Mouse (Mus musculus) hindbrain, postnatal 0 days (tissue): ENCODE measurements at regions not wholly inside any gene's neighbourhood (a gene's known extent, or its start where the extent isn't known, plus 50 kb on each side); places are given as distances from the start of the nearest gene placed in this dataset.

Experiments used
- ATAC-seq: fragments of 200-750 bp; cut with Nextera tagmentation; 2 replicates; pipeline ENCODE4 v1.8.0; 2017; ENCODE audit warnings: mild to moderate bottlenecking, moderate TSS enrichment, moderate library complexity
- DNase-seq: peaks from one replicate; pipeline ENCODE4 v3.0.0-alpha.2; 2015; ENCODE audit warnings: low spot score
- H3K27ac ChIP-seq: fragments of 300-500 bp; sonication (generic); 2 replicates; pipeline ENCODE4 v1.5.1; 2014; ENCODE audit warnings: mild to moderate bottlenecking
- H3K27me3 ChIP-seq: fragments of 300-500 bp; sonication (generic); 2 replicates; pipeline ENCODE4 v1.6.1; 2014; ENCODE audit warnings: low read length, mixed read lengths; ENCODE audit not compliant: insufficient read depth
- H3K36me3 ChIP-seq: fragments of 300-500 bp; sonication (generic); 2 replicates; pipeline ENCODE4 v1.6.1; 2014; ENCODE audit warnings: low read length, mixed read lengths; ENCODE audit not compliant: insufficient read depth
- H3K4me1 ChIP-seq: fragments of 300-500 bp; sonication (generic); 2 replicates; pipeline ENCODE4 v1.6.1; 2014; ENCODE audit warnings: antibody characterized with exemption, low read length, mixed read lengths; ENCODE audit not compliant: insufficient read depth
- H3K4me2 ChIP-seq: fragments of 300-500 bp; sonication (generic); 2 replicates; pipeline ENCODE4 v1.6.1; 2014; ENCODE audit warnings: low read depth, mild to moderate bottlenecking, low read length, moderate library complexity, mixed read lengths
- H3K4me3 ChIP-seq: fragments of 300-500 bp; sonication (generic); 2 replicates; pipeline ENCODE4 v1.5.1; 2014; ENCODE audit warnings: low read length
- H3K9ac ChIP-seq: fragments of 300-500 bp; sonication (generic); replicated peaks from 2 replicates; pipeline ENCODE4 v1.6.1; 2014; ENCODE audit warnings: mild to moderate bottlenecking, low read length, moderate library complexity, mixed read lengths
- H3K9me3 ChIP-seq: fragments of 300-500 bp; sonication (generic); 2 replicates; pipeline ENCODE4 v1.6.1; 2016; ENCODE audit warnings: low read length, mixed read lengths
- CTCF ChIP-seq: IDR thresholded peaks from 2 replicates; pipeline ENCODE4 v1.5.1; 2016; ENCODE audit warnings: antibody characterized with exemption, control low read depth, low read depth
- WGBS: fragments of 180-500 bp; shearing (Covaris S2); extraction: QIAGEN DNeasy Blood & Tissue Kit; methylation state at CpG from one replicate; pipeline ENCODE4 v1.1.7; 2014; 5-methylcytosine and 5-hydroxymethylcytosine counted together

DNA sequence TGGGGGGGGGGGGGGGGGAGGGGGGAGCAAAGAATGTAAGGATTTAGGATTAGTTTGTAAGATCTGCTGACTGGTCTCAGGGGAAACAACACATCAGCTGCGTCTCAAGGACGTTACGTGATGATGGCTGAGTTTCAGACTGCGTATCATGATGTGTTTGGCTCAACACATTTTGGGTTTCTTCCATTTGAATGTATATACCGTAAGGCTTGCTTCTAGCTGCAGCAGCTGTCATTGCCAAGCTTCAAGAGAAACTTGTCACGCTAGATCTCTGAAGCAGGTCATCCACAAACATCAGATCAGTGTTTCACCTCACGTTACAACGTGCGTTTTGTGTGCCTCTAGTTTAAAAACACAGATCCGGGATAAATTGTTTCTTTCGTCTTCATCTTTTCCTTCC lies 123.6 kb upstream of the Pum3 start:
- no peak for DNase-seq
- 77% methylated on average over 11 of the region's 11 CpGs for WGBS
- ATAC-seq, result no peak

DNA sequence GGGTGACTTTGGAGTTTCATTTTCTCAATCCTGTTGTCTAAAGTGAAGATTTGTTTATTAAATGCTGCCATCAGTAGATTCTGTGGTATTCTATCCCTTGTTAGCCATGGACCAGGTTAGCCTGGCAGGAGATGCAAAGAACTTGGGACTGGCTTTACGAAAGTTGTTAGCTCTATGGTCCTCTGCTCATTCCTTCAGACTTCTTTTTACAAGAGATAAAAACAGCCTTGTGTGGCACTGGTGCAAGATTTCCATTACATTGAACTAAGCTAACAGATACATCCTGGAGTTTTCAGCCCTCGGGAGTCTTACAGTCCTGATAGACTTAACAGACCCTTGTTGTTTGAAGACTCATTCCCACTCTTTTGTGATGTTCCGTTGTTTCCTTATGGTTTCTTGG lies 108.1 kb upstream of the Pum3 start:
- Histone ChIP-seq H3K4me3 (no peak overlapping the region), H3K36me3 (no peaks in the 10 kb centered on the region), H3K9me3 (no peaks in the 10 kb centered on the region), H3K4me2 (no peak overlapping the region), H3K27ac (no peak overlapping the region), H3K27me3 (no peaks in the 10 kb centered on the region), H3K9ac (no peak overlapping the region), H3K4me1 (no peaks in the 10 kb centered on the region)
- no peak for DNase-seq
- no peak for ATAC-seq
- no peak for TF ChIP-seq CTCF
- 84% methylated on average over 3 of the region's 3 CpGs for WGBS

More for the DNA sequence above, 123.6 kb upstream of the Pum3 start:
- H3K9me3 ChIP-seq, result no peaks in the 10 kb centered on the region
- H3K4me1 ChIP-seq, result no peaks in the 10 kb centered on the region
- H3K4me3 ChIP-seq, result no peak overlapping the region
- no peak for TF ChIP-seq CTCF
- no peaks in the 10 kb centered on the region for H3K36me3 ChIP-seq
- H3K27ac ChIP-seq, result no peak overlapping the region
- H3K27me3 ChIP-seq, result no peaks in the 10 kb centered on the region
- no peak overlapping the region for H3K4me2 ChIP-seq
- H3K9ac ChIP-seq, result no peak overlapping the region

DNA sequence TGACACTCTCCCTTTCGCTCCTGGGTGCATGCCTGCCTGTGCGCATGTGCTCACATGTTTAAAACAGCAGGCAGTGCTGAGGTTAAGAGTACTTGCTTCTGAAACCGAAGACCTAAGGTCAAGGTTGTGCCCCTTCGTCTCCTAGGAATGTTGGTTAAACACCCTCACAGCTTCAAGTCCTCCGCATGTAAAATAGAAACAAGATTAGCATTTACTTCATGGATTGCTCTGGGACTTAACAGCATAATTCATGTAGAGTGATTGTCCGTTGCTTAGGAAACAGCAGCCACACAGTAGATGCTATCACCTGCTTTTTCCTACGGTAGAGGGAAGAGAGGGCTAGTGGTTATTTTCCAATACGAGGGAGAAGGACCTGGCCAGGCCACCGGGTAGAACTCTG lies 107.4 kb upstream of the Pum3 start:
- DNase-seq, result no peak
- 50% methylated on average over 9 of the region's 9 CpGs for WGBS

DNA sequence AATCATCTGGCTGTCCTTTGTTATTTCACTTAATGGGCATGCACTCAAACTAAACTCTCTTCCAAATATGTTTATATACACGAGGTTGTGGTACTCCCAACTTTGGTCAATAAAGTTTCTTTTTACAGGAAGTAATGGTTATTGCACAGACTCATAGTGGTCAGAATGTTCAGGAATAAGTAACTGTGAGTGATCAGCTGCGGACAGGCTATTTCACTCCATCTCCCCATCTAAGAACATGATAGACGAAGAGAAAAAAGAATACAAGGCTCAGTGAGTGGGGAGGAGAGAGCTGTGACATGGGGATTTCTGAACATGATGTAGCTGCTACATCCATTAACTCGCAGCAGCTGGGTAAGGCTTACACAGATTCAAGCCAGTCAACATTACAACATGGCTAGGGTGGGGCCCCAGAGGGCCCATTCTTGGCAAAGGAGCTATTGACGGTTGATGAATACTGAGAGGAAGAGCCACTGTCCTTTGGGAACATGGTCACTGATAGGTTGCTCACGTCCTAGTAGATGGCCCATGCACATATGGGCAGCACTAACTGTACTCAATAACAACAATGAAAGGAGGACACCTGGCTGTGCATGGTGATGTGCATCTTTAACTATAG lies 98.4 kb upstream of the Pum3 start:
- no peaks in the 10 kb centered on the region for H3K9me3 ChIP-seq
- no peaks in the 10 kb centered on the region for H3K27me3 ChIP-seq
- ATAC-seq, result no peak
- no peaks in the 10 kb centered on the region for H3K4me1 ChIP-seq
- H3K9ac ChIP-seq, result no peak overlapping the region
- 87% methylated on average over 6 of the region's 6 CpGs for WGBS
- DNase-seq, result no peak
- H3K4me2 ChIP-seq, result no peak overlapping the region
- no peak overlapping the region for H3K4me3 ChIP-seq
- no peak overlapping the region for H3K27ac ChIP-seq
- no peak for TF ChIP-seq CTCF
- H3K36me3 ChIP-seq, result no peaks in the 10 kb centered on the region

More for the DNA sequence above, 107.4 kb upstream of the Pum3 start:
- no peak for ATAC-seq
- TF ChIP-seq CTCF, result no peak
- H3K4me3 ChIP-seq, result no peak overlapping the region
- no peaks in the 10 kb centered on the region for H3K36me3 ChIP-seq
- H3K27me3 ChIP-seq, result no peaks in the 10 kb centered on the region
- H3K9me3 ChIP-seq, result no peaks in the 10 kb centered on the region
- H3K27ac ChIP-seq, result no peak overlapping the region
- no peak overlapping the region for H3K4me2 ChIP-seq
- H3K4me1 ChIP-seq, result no peaks in the 10 kb centered on the region
- no peak overlapping the region for H3K9ac ChIP-seq

DNA sequence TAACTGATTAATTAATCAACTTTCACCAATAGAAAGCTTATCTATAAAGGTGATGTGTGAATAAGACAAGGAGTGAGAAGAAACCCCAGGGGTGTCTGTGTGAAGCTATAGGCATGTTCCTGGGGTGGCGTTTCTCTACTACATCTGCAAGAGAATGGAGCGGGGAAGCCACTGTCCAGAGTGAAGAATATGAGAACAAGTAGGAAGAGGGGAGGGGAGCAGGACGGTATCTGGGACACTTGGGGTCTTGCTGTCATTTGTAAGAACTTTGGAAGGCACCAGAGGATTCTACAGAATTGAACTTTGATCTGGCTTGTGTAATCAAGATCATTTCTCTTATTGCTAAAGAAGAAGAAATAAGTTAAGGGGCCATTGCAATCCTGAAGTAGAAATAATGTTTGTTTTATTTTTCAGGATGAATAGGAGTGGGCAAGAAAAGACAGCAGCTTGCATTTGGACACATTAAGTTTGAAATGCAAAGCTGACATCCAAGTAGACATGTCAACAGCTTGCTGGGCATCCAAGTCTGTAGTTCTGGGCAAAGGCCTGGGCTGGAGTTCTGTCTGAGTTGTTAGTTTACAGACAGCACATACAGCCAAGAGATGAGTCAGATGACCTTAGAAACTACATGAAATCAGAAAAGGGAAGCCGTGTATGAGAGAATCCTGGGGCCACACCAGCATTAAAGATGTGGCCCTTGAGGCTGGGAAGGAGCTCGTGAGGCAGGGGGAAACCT lies 89.9 kb upstream of the Pum3 start:
- no peak overlapping the region for H3K4me2 ChIP-seq
- no peaks in the 10 kb centered on the region for H3K36me3 ChIP-seq
- WGBS, result 83% methylated on average over 5 of the region's 5 CpGs
- H3K9me3 ChIP-seq, result no peaks in the 10 kb centered on the region
- no peak overlapping the region for H3K9ac ChIP-seq
- H3K4me1 ChIP-seq, result no peaks in the 10 kb centered on the region
- no peaks in the 10 kb centered on the region for H3K27me3 ChIP-seq
- TF ChIP-seq CTCF, result no peak
- H3K4me3 ChIP-seq, result no peak overlapping the region
- no peak overlapping the region for H3K27ac ChIP-seq
- DNase-seq (no peak), ATAC-seq (no peak)

DNA sequence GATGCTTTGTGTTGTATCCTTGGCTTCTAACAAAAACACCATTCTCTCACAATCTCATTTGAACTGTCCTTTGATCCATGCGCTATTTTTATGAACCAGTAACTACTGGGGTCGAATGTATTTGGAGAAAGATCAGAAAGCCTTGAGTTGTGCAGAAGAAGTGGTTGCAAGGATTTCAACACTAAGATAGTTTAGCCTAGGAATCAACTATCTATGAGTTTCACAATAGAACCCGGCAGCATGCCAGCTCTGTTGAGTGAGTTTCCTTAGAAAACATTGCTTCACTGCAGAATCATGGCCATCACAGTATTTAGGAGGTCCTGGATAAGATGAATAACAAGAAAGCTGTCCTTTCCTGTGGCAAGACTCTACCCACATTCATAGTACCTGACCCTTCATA lies 84.6 kb upstream of the Pum3 start:
- Histone ChIP-seq H3K4me3 (no peak overlapping the region), H3K27me3 (no peaks in the 10 kb centered on the region), H3K27ac (no peak overlapping the region), H3K36me3 (no peaks in the 10 kb centered on the region), H3K4me1 (peaks cover 6% of the 10 kb centered on the region; the same call in 1 of the 2 replicates), H3K4me2 (no peak overlapping the region), H3K9me3 (no peaks in the 10 kb centered on the region), H3K9ac (no peak overlapping the region)
- ATAC-seq, result no peak
- WGBS, result 82% methylated on average over 3 of the region's 3 CpGs
- no peak for TF ChIP-seq CTCF
- DNase-seq, result no peak

DNA sequence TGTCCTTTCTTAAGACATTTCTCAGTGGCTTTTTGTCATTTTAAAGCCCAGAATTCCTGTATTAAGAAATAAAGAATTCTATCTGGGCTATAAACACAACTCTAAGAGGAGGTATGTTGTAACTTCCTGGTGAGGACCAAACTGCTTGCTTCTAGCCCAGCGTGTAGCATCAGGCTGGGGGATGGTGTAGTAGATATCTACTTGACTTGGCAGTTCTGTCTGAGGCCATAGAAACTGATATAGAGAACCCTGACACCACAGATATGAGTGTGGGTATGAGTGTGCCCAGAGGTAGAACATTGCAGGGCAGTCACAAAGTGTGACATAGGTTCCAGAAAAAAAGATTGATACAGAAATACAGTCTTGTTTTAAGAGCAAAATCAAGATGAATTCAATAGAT lies 83.9 kb upstream of the Pum3 start:
- no peak for ATAC-seq
- no peak for TF ChIP-seq CTCF
- Histone ChIP-seq H3K4me1 (peaks cover 6% of the 10 kb centered on the region; the same call in 1 of the 2 replicates), H3K36me3 (no peaks in the 10 kb centered on the region), H3K27ac (no peak overlapping the region), H3K9me3 (no peaks in the 10 kb centered on the region), H3K4me3 (no peak overlapping the region), H3K9ac (no peak overlapping the region), H3K4me2 (no peak overlapping the region), H3K27me3 (no peaks in the 10 kb centered on the region)
- DNase-seq, result no peak
- WGBS, result 87% methylated on average over 1 of the region's 1 CpGs
